Mouse (Mus musculus): Measurements from ENCODE around the gene Pdgfd. TPM values are rescaled to one million over a fixed set of nuclear protein-coding genes. Genes with fewer than 3 reads are reported as not detected.

Gene Pdgfd
- polyA plus RNA-seq, 1 experiment from 2014 or later: 1.3 TPM

DNA sequence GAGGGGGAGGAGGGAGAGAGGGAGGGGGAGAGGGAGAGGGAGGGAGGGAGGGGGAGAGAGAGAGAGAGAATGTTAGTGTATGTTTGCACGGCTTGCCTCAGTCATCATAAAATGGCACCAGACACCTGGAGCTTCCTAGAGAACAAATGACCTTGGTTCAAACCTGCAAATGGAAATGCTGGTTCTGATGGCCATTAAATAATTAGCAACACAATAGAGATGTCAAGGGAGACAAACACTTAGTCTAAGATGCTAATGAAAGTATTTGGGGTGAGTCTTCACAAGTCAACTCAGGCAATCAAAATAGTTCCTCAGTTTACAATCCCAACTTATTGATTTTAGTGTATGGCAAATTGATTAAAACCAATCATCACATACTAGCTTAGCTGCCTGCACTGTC lies 198.2 kb downstream of the Pdgfd start:
- no peak overlapping the region for H3K4me2 ChIP-seq
- H3K36me3 ChIP-seq: no peaks in the 10 kb centered on the region
- 69% methylated on average over 1 of the region's 1 CpGs for WGBS (ENCODE audit: insufficient replicate concordance)
- H3K4me1 ChIP-seq: no peaks in the 10 kb centered on the region
- ATAC-seq: no peak
- H3K9me3 ChIP-seq (replicated peaks): no peaks in the 10 kb centered on the region
- no peak overlapping the region for H3K27ac ChIP-seq
- no peaks in the 10 kb centered on the region for H3K27me3 ChIP-seq (replicated peaks)
- H3K9ac ChIP-seq: no peak overlapping the region
- H3K4me3 ChIP-seq: no peak overlapping the region

DNA sequence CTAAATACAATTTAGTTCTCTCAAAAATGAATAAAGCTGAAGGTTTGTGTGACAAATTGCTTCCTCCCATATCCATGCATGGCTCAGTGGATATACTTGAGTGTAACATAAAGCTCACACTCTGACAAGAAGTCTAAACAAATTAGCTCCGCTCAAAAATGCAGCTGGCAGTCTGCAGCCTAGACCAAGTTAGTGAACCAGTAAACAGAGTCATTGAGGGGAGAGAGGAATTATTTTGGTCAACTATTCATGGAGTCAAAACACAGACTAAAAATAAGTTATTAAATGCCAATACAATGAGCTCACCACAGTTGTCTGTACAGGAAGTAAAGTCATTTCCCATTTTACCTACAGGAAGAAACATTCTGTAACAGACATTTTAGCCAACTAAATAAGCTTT lies 233.4 kb downstream of the Pdgfd start:
- no peak for ATAC-seq
- Histone ChIP-seq H3K9me3 (replicated peaks) (no peaks in the 10 kb centered on the region), H3K4me2 (no peak overlapping the region), H3K4me1 (no peaks in the 10 kb centered on the region), H3K9ac (no peak overlapping the region), H3K36me3 (no peaks in the 10 kb centered on the region), H3K27ac (no peak overlapping the region), H3K27me3 (replicated peaks) (no peaks in the 10 kb centered on the region), H3K4me3 (no peak overlapping the region)
- 60% methylated on average over 1 of the region's 1 CpGs for WGBS (ENCODE audit: insufficient replicate concordance)

DNA sequence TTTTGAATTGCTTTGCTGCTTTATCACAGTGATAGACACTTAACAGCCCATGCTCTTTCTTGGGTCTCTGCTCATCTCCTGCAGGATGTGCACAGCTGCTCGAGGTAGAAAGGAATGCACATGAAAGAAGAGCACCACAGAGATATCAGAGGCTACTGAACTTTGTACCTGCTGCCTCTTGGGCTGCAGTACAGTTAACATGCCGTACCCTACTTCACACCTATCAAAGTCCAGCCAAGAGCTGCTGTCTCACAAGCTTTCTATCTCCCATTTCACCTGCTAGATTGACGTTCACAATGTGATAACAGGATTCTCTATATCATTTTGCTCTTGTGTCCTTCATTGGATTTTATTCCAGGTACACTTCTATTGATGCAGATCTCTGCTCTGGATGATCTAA lies 238.2 kb downstream of the Pdgfd start:
- H3K27me3 ChIP-seq (replicated peaks): no peaks in the 10 kb centered on the region
- H3K4me3 ChIP-seq: no peak overlapping the region
- WGBS (ENCODE audit: insufficient replicate concordance): 55% methylated on average over 3 of the region's 3 CpGs
- H3K9ac ChIP-seq: no peak overlapping the region
- H3K9me3 ChIP-seq (replicated peaks): no peaks in the 10 kb centered on the region
- H3K27ac ChIP-seq: no peak overlapping the region
- no peak for ATAC-seq
- H3K4me1 ChIP-seq: no peaks in the 10 kb centered on the region
- no peak overlapping the region for H3K4me2 ChIP-seq
- no peaks in the 10 kb centered on the region for H3K36me3 ChIP-seq

DNA sequence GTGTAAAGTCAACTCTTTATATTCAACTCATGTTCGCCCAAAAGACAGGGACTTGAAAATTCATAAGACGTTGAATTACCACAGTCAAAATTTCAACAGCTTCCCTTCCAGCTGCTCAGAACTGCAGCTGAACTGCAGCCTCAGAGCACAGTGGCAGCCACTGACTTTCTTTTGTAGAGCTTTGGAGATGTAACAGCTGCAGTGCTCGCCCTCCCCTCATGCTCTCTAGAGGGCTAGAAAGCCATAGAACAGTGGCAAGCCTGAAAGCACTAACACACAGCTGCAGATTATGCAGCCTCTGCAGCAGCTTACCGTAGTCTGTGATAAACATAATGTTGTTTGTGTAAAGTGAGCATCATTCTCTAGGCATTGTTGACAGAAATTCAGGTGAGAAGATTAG lies 239.6 kb downstream of the Pdgfd start:
- no peak for ATAC-seq
- no peaks in the 10 kb centered on the region for H3K9me3 ChIP-seq (replicated peaks)
- 60% methylated on average over 4 of the region's 4 CpGs for WGBS (ENCODE audit: insufficient replicate concordance)

DNA sequence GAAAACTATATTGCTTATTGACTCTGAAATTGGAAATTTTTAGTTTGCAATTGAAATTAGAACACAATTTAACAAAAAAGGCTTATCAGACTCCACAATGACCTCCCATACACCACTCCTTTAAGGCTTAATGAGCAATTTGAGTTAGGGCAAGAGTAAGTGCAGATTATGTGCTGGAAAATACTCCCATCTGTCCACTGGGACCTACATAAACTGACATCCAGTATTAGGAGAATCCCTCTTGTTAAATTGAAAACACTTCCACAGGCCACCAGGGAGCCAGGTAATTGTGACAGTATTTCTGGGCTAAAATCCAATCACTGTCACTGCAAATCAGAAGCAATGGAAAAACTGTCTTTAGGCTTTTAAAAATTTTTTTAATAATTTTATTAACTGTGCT lies 256.2 kb downstream of the Pdgfd start:
- no peak overlapping the region for H3K4me3 ChIP-seq
- no peak overlapping the region for H3K4me2 ChIP-seq
- H3K36me3 ChIP-seq: no peaks in the 10 kb centered on the region
- no peaks in the 10 kb centered on the region for H3K9me3 ChIP-seq (replicated peaks)
- H3K27ac ChIP-seq: no peak overlapping the region
- no peaks in the 10 kb centered on the region for H3K27me3 ChIP-seq (replicated peaks)
- no peaks in the 10 kb centered on the region for H3K4me1 ChIP-seq
- no peak for ATAC-seq
- H3K9ac ChIP-seq: no peak overlapping the region

More for the DNA sequence above, 239.6 kb downstream of the Pdgfd start:
- no peak overlapping the region for H3K4me3 ChIP-seq
- no peak overlapping the region for H3K4me2 ChIP-seq
- H3K27me3 ChIP-seq (replicated peaks): no peaks in the 10 kb centered on the region
- no peaks in the 10 kb centered on the region for H3K36me3 ChIP-seq
- no peak overlapping the region for H3K9ac ChIP-seq
- no peak overlapping the region for H3K27ac ChIP-seq
- no peaks in the 10 kb centered on the region for H3K4me1 ChIP-seq

Other genes with a start within 250 kb of the Pdgfd start
- gene Ddi1, start 101.3 kb downstream of the Pdgfd start, polyA plus RNA-seq (2016; fragmentation: Nextera tagmentation; extraction: Ambion mirVana): 0.01 TPM in 1 of 2 replicates, not detected in the other

Data from liver, embryonic 12.5 days (tissue).